Mouse (Mus musculus): Measurements from ENCODE around the gene Scgb1b17. TPM values are rescaled to one million over a fixed set of nuclear protein-coding genes. Genes with fewer than 3 reads are reported as not detected.
"Not testable (repeated sequence)": the region's sequence is repeated elsewhere in the genome, so short reads cannot be mapped to it uniquely, and the experiment has no call there.

Scgb1b17 gene
- total RNA-seq (2021): not detected

DNA sequence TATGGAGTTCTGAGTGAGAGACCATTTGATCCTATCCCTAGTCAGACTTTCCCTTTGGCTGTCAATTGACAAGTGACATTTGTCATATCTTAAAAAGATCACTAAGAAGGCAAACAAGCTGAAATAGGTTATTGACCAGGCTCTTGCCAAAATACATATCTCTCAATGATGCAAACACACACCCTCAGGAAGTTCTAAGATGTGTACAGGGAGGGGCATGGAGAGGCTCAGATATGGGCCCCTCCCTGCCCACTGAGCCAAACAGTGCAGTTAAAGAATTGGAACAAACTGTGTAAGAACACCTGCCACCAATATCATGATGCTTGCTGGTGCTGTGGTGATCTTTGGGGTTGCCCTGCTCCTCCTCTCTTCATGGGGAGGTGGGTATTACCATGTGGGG, at the start of gene Scgb1b17:
TSS of gene Scgb1b17 (plus strand) at position 301 of the 400 bp plus-strand sequence.
- intact Hi-C loops (cut with DNase I); DNase-seq: not testable (repeated sequence)

DNA sequence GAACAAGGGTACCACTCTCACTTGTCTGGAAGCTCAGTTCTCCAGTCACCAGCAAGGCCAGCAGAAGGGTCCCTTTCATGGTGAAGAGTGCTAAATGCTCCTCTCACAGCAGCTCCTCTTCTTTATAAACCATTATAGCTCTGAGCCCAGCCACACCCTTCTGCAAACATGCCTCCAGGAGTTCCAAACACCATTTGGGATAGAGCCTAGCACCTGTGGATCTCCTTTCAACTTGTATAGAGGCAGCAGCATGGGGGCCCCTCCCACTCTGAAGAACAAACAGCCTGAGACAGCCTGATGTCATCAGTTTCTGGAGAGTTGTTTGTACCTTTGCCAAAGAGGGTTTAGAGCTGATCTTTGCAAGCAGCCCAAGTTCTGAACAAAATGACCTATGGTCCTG, 6.8 kb upstream of the Scgb1b17 start, which contains the start of gene Scgb2b17:
TSS of gene Scgb2b17 (minus strand) at position 101 of the 400 bp plus-strand sequence.
- DNase-seq; intact Hi-C loops (cut with DNase I): not testable (repeated sequence)

Other genes with a start within 250 kb of the Scgb1b17 start
- not detected for gene Scgb2b15, start 233.8 kb upstream of the Scgb1b17 start, total RNA-seq (2021)
- not detected for gene Scgb1b15, start 226.9 kb upstream of the Scgb1b17 start, total RNA-seq (2021)
- gene Scgb2b17, start 6.9 kb upstream of the Scgb1b17 start, total RNA-seq (2021): not detected
- gene Scgb2b18, start 110.4 kb downstream of the Scgb1b17 start, total RNA-seq (2021): not detected
- gene Scgb1b18, start 122.1 kb downstream of the Scgb1b17 start, total RNA-seq (2021): not detected
- gene Scgb2b19, start 216.9 kb downstream of the Scgb1b17 start, total RNA-seq (2021): not detected
- not detected for gene Scgb1b19, start 223.8 kb downstream of the Scgb1b17 start, total RNA-seq (2021)